Mouse (Mus musculus) monocyte, adult 59 days (primary cell): ENCODE results near the gene Trim30d. TPM values are rescaled to one million over a fixed set of nuclear protein-coding genes. Genes with fewer than 3 reads are reported as not detected.

Source experiments
- total RNA-seq, 2 experiments: library from RNA; stranded (reverse); gene quantifications; one replicate each; pipeline ENCODE4 v1.2.4; 2023

Trim30d gene
- 10 to 100 TPM; 23.5 to 33.3 TPM for total RNA-seq

GRCm38 (mm10) chr7:104507421-104508065 lies at the start of gene Trim30d:
TSS of gene Trim30d (minus strand) at chr7:104507849.

GRCm38 (mm10) chr7:104549833-104550232 lies 42.2 kb upstream of the Trim30d start, which contains the start of gene Olfr651:
TSS of gene Olfr651 (plus strand) at chr7:104550133.

GRCm38 (mm10) chr7:104465065-104465744 lies 42.4 kb downstream of the Trim30d start, which contains the start of gene Trim30a:
TSS of gene Trim30a (minus strand) at chr7:104465193.

Other genes starting within 250 kb of the Trim30d start
- 10 to 100 TPM; 13.3 to 15.3 TPM for gene Trim5, start 219.8 kb downstream of the Trim30d start, total RNA-seq
- 10 to 100 TPM; 43.9 to 46.9 TPM for gene Trim12a, start 192.4 kb downstream of the Trim30d start, total RNA-seq
- gene Trim34b, start 178.4 kb downstream of the Trim30d start, total RNA-seq: 1 to 10 TPM; 1.9 to 2.5 TPM
- 10 to 100 TPM; 27.5 to 28.4 TPM for gene Trim12c, start 154.5 kb downstream of the Trim30d start, total RNA-seq
- gene Trim30b, start 138.0 kb downstream of the Trim30d start, total RNA-seq: 10 to 100 TPM in 1 of 2 experiments, 1 to 10 TPM in 1; 9.3 to 11.8 TPM
- 1 to 10 TPM; 4.3 to 7.5 TPM for gene Trim30c, start 107.0 kb downstream of the Trim30d start, total RNA-seq
- 10 to 100 TPM; 71.1 to 87.8 TPM for gene Trim30a, start 42.7 kb downstream of the Trim30d start, total RNA-seq
- not detected for gene Olfr651, start 42.3 kb upstream of the Trim30d start, total RNA-seq
- not detected for gene Olfr652, start 53.1 kb upstream of the Trim30d start, total RNA-seq
- not detected for gene Olfr653, start 69.5 kb upstream of the Trim30d start, total RNA-seq
- gene Olfr654, start 79.2 kb upstream of the Trim30d start, total RNA-seq: not detected
- not detected for gene Olfr655, start 93.9 kb upstream of the Trim30d start, total RNA-seq
- gene Olfr656, start 106.1 kb upstream of the Trim30d start, total RNA-seq: not detected
- gene Olfr657, start 116.9 kb upstream of the Trim30d start, total RNA-seq: not detected
- gene Olfr658, start 139.5 kb upstream of the Trim30d start, total RNA-seq: not detected
- gene Olfr659, start 158.9 kb upstream of the Trim30d start, total RNA-seq: not detected
- not detected for gene Olfr661, start 178.7 kb upstream of the Trim30d start, total RNA-seq